Mouse (Mus musculus) R1 (cell line): Measurements from ENCODE around the gene Zfhx3.

Source experiments
- DNase-seq: peaks from one replicate; pipeline ENCODE4 v3.0.0-alpha.2; 2018; ENCODE audit warnings: low read depth, low spot score

Gene Zfhx3

DNA sequence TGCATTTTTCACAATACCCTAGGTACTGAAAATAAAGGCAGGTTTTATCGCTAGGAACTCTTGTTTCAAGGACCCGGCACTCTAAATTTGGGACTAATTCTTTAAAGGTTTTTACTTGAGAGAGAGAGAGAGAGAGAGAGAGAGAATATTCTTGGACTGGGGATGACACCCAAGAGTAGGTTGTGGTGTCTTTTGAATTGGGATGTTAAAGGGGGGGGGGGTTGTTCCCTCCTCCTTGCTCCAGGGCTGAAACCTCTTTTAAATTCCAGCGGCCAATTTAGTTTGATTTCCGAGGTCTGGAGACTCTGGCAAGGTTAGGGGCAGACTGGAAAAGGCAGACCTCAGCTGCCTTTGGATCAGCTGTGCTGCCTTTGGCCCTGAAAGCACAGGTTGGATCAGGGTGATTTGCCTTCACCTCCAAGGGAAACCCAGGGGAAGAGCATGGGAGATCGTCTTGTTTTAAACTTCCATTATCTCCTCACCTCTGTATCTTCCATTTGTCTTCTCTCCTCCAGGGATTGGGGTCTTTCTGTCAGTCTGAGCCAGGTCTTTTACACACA lies 755.7 kb downstream of the Zfhx3 start:
- DNase-seq: no peak

DNA sequence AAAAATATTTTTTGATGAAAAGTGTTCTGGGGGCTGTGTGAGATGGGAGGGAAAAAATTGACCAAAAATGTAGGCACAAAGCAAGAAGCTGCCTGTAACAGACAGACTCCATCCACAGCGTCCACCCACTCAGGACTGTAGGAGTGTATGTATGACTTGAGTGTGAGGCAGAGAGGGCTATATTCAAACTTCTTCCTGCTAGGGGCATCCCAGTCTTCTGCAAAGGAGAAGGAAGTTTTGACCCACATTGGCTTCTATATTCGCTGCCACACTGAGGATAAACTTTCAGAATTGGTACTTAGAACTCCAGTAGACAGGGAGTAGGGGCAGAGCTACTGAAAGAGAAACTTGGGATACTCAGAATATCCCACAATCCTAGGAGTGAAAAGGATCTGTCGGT lies 756.6 kb downstream of the Zfhx3 start:
- DNase-seq: no peak

DNA sequence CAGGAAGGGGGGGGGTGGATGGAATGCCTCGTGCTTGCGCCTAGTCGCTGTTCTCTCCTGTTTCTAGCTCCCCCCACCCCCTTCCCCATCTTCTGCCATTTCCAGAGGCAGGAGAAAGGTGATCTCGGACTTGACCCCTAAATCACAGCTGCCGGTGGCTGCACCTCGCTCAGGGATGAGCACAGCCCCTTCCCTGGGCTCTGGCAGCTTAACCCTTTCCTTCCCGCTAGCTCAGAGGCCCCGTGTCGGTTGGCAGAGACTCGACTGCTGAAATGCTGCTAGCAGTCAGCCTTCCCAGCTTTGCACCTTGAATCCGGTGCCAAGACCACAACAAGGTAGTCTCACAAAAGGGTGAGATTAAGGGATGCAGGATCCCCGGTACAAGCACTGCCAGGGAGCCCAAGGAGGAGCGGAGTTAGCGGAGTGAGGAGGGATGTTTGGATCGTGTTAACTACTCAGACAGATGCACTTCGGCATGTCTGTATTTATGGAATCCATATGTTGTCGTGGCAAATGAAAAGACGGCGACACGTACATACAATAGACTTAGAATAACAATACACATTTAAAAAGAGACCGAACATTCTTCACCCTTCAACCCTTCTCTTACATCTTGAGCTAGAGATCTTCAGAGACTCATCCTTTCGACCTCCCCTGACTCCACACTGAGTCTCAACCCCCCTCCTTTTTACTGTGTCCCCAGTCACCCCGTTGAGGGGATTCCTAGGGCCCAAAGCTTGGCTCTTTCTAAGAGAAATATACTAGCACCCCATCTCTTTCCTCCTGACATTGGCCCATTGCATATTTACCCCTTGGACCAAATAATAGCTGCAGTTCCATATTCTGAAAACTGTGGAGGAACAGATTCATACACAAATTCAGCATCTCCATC lies 757.3 kb downstream of the Zfhx3 start:
- peak; percentile 55 for DNase-seq

DNA sequence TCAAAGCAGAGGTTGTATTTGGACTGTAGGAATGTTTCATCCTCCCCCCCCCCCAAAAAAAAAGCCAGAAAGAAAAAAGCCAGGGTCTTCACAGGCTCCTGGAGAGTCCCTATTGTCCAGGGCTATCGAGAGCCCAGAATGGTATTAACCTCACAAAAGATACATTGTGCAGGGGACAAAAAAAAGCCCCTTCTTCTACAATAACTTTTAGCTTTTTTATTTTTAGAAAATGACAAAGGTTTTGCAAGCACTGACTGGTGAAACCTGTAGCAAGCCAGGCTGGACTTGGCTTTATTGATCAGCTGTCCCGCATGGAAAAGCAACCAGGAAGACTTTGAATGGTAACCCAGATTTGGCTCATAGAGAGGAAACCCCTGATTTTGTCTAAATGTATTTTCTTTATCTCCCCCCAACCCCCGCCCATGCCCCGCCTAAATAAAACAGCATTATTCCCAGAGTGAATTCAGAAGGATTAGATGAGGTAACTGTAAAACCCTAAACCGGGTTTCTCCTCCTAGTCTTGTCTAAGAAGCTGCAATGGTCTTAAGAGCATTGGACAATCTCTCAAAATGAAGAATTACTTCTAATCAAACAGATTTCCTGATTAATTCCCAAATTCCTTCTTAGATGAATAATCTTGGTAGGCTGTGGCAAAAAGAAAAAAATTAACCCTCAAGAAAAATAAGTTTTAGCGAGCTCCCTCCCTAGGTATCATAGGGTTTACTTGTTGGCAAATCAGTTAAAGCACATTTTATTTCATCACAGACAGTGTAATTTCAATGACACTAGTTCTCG lies 759.1 kb downstream of the Zfhx3 start:
- DNase-seq: no peak

DNA sequence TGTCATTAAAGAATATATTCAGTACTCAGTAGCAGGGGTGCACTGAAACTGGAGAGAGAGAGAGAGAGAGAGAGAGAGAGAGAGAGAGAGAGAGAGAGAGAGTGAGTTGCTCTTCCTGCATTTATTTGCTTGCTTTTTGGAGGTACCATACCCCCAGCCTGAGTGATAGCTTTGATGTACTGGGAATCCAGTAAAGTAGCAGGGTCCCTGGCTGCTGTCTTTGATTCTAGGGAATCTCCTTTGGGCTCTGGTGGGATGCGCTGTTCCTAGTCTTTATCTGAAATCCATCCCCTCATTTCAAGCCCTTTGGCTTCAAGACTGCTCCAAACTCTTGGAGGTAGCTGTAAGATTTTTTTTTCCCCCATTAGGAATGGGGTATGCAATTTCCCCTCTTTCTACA lies 759.8 kb downstream of the Zfhx3 start:
- no peak for DNase-seq

DNA sequence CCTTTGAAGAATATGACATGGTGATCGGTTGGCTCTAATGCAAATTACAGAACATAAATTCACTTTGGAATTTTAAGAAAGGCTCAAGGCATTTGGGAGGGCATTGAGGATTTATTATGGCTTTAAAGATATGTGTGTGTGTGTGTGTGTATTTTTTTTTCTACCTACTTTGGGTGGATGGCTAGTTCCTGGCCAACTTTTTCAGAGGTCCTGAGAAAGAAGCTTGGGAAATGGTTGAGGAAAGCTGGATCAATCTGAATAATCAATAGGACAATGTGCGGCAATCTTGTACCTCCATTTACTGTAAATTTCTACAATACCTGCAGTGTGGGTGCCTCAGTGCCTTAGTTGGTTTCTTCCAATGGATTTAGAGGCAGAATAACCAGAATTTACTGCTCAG lies 763.3 kb downstream of the Zfhx3 start:
- DNase-seq: no peak

DNA sequence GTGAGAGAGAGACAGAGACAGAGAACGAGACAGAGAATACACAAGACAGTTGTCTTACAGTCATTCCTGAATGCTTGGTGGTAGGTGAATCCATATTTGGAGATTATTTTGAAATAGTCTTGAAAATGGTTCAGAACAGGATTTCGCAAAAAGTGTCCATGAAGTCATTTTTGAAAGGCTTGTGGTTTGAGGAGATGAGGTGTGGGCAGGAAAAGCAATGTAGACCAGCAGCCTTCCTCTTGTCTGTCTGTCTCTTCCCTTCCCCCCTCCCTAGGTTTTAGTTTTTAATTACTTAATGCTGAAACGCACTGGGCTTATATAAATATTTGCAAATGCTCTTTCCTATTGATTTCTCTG lies 764.0 kb downstream of the Zfhx3 start:
- DNase-seq: no peak

DNA sequence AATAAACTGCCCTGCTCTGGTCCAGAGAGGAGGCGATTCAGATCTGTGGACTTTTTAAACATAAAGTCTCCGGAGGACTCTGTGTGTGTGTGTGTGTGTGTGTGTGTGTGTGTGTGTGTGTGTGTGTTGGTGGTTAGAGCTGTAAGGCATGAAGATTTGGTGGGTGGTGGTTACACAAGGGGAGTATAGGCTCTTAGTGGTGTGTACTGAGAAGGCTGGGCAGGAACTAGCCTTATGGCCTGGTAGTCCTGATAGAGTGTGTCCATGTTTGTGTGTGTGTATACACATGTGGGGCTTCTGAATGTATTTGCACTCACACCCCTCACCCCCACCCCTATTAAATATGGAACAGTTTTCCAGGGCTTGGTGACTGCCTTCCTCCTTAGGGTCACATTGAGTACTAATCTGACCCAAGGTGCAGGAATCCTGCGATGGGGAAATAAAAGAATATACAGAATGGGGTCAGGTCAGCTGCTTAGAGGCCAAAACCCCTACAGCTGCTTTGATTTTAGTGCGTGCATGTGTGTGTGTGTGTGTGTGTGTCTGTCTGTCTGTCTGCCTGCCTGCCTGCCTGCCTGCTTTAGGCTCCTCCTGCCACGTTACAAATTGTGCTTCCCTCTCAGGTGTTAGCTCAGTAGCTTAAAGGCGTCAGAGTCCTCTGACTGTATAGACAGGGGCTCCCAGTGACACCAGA lies 764.6 kb downstream of the Zfhx3 start:
- DNase-seq: no peak

DNA sequence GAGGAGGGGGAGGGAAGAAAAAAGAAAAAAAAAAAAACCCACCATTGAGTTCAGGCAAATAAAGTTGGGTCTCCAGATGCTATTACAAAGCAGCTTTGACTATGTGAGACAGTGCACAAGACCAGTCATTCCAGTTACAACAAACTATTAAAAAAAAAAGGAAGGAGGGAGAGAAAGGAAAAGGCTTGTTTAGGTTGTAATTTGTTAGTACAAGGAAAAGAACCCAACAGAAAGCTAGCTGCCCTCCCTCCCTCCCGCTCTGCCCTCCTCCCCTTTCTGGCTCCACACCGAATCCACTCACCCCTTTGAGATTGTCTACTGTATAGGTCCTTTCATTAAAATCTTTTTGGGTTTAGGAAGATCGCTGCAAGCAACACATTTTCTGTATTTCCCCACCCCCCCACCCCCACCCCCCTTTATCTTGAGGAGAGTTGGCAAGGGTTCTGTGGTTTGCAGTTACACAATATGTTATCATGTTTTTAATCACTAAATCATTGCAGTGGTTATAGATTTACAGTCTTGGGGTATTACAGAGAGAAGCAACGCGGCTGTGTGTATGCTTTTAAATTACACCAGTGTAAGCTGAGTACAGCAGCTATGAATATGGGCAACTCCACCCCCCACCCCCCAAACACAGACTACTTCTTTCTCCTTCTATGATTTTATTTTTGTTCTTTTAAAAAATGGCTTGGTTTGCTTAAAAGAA lies 765.3 kb downstream of the Zfhx3 start:
- DNase-seq: no peak

DNA sequence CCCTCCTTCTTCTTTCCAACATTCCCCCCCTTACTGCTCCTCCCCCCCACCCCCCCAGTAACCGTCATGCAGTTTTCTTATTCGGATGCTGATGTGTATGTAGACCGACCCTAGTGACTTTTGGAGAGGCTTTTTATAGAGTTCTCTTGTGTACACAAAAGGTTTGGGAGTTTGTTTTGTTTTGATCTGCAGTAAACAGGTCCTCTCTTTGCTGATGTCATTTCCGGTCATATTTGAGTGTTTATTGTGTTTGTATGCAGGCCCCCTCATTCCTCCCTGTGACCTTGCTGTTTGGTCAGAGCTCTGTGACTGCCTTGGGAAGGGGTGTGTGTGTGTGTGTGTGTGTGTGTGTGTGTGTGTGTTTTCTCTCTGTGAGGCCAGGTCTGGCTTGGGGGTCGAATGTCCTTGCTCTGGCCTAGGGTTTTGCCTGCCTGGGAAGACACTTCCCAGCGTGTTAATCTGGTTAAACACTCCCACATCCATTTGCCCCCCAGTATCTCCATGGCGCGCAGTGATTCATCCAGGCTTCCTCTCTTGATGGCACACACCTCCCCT lies 766.5 kb downstream of the Zfhx3 start:
- DNase-seq: no peak

DNA sequence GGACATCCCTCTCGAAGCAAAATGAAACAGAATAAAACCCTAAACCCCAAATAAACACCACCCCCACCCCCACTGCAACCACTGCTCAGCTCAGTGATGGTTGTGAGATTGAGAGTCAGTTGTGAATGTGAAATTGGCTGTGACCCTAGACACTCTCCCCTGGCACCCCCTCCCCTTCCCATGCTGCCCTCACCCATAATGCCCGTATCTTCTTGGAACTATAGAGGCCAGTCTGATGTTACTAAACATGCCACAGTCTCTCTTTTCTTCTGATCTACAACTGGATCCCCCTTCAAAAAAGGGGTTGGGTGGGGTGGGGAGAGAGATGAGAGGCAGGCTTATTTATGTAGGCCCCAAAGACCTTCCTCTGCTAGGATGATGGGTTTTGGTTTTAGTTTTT lies 767.0 kb downstream of the Zfhx3 start:
- DNase-seq: no peak

DNA sequence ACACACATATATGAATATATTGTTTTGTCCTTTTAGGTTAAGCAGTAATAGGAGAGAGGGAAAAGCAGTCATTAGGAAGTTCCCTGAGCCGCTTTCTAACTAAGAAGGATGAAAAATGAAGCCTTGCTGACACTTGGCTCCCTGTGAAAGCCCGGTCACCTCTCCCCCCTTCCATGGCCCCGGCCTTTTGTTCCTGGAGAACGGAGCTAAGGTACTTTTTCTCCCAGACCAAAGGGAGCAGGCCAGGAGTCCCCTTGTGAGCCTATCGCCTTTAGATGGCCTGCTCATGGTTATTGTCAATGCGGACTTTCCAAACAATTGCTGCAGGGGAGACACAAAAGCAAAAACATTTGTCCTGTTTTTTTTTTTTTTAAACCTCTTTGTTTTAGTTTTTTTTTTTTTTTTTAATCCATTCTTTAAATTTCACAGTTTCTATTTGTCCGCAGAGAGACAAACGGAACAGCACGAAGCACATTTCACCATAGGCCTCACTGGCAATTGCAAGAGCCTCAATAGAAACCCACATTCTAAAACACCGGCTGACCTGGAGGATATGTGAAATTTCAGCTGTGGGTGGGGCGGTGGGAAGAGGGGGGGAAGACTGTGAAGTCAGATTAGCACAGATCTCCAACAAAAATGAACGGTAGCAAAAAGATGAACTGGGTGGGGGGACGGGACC lies 767.6 kb downstream of the Zfhx3 start:
- no peak for DNase-seq

DNA sequence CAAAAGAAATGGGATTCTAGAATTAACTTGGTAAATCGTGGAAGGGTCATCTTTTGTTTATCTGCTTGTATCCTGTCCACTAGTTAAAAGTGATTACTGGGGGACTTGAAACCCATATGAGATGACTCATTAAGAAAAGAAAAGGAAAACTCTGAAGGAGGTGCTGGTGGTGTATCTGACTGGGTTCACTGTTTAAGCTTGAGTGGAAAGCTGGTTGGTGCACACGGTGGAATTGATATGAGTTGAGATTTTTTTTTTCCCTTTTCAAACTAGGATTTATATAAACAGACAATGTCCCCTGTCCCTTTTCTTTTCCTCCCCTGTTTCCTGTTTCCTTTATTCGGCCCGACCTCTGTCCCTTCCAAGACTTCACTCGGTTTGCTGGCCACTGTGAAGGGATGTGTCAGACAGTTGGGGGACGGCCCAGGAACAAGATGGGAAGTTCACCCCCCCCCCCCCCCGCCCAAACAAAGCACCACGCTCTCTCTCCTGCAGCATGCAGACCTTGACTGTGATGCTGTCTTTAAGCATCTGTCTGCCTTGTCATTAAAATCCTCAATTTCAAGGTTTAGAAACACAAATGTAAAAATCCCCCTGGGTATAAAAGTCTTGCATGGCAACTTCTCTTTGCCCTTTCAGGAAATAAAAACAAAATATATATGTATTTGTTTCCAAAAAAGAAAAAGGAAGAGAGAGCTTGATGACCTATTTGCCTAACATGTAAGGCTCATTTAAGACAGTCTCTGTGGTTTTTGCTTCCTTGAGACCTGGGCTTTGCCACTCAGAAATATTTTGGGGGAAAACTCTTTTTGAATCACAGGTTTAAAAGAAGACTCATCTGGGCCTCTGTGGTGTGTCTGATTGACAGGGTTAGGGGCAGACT lies 768.4 kb downstream of the Zfhx3 start:
- DNase-seq: no peak

DNA sequence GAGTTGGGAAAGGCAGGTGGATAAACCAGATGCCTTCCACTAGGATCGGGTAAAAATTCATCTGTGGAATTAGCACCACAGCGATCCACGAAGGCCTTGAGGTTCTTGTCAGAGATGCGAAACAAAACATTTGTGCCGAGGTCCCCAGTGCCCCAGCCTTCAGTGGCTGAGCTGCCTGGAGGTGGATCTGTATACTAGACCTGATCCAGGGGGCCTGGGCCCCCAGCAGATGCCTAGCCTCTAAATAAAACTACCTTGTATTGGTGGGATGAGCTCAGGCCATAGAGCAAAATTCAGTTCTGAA lies 769.0 kb downstream of the Zfhx3 start:
- DNase-seq: no peak

DNA sequence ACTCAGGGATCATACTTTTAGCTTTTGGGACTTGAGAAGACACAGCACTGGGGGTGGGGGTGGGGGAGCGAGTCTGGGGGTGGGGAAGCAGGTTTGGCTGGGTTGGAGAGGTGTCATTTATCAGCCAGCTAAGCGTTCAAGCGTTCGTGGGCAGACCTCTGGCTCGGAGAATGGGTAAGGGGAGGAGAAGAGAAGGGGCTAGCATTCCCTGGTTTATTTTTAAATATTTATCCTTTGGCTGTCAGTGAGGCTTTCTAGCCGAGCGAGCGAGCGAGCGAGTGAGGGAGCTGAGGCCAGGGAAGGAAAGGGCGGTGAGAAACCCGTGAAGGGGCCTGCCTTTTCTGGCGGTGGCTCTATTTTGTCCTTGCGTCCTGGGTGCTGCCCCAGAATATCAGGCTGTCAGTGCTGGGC lies 769.6 kb downstream of the Zfhx3 start:
- no peak for DNase-seq

DNA sequence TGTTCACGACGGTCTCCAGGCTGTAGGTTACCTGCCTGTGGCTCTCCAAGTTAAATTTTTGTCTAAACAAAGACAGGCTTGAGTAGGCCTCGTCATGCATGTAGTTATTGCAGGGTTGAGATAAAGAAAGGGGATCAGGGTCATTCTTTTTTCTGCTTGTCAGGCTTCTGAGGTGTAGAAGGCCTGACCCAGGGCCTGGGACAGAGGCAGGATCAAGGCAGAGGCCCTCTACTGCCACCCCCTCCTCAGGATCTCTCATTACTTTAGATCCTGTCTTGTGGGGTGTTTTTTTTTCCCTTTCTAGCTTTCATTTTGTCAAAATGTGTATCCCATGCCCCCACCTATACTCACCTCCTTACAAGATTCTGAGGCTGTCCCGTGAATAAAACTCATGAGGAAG lies 770.2 kb downstream of the Zfhx3 start:
- no peak for DNase-seq

DNA sequence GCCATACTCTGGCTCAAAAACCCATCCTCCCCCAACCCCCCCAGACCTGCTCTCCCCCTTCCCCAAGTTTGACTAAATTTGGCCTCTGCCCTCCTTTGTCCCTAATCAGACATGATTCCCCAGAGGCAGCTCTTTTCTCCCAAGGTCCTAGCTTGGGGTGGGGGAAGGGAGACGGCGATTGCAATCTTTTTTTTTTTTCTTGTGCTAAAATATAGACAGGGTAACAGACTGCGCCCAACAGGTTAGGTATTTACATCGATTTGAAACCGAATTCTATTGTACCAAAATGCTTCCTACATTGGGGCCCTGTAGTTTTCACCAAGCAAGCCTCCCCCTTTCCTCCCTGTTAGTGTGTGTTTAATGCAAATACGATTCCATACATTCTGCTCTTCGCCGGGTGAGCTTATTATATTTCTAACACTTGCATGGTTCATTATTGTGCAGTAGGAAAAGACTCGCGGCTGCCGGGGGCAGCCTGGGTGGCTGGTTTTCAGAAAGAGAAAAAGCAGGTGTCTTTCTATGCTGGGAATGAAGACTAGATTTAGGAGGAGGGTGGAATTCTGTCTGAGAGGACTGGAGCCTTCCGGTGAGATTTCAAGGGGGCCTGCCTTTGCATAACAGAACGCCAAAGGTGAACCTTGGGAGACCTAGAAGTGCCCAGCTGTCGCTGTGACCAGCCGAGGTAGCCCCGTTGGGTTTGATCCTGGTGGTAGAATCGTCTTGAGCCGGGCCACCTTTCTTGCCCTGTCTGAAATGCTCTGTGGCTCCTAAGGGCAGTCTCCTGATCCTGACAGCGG lies 771.1 kb downstream of the Zfhx3 start:
- peak; percentile 23 for DNase-seq

DNA sequence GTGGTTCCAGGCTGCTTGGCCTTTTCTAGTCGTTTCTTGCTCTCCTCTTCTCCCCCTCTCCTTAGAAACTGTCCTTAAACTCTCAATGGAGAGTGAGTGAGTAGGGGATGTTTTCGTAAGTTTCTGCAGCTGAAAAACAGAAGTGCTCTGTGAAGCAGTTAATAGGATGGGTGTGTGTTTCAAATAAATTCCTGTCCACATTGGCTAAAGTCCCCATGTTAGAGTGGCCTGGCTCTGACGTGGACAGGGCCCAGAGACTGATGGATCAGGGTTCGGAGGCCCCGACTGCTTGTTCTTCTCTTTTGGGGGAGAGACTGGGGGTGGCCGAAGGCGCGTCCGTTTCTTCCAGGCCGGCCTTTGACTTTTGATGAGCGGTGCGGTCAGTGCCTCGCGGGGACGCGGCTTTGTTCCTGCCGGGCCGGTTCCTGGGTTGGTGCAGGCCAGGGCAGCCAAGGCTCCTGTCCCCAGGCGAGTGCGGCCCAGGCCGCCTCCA lies 771.7 kb downstream of the Zfhx3 start:
- no peak for DNase-seq
